Comparison of ENCODE assay signal across 12 mouse cellular contexts in the genomic region with DNA sequence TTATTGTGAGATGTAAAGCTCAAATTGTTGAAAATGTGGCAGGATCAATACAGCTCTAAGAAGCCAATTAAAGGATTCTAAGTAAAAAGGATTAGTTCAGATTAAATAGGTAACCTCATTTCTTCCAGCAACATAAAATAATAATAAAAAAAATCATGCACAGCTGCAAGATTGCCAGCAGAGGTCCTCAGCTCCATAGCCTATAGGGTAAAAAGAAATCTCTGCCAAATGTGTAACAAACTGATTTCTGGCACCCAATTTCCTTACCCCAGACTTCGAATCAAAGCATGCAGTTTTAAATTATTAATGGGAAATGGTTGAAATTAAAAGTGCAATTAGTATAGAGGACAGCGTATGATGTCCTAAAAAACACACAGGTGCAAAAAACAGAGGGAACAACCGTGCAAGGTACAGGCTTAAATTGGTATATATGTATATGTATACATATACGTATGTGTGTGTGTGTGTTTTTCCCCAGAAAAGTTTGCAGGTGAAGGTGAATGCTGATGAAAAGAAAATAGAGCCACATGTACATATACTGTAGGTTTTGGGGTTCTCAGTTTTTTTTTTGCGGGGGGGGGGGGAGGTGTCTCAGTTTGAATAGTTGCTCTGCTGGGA.
DNase-seq lines count a peak whose midpoint lies in the region; ATAC-seq and TF ChIP-seq lines count a peak whose summit lies in the region.
"Had no signal": no experiment of that assay in that cellular context is flagged by ENCODE, and none has a peak within 500 bp of the region (broad histone marks: within the 10 kb centered on the region; RNA-seq: fewer than 3 reads in every experiment).

No protein-coding gene starts in this region.

- H3K9ac ChIP-seq in heart, postnatal 0 days (replicated peaks; ENCODE audit: low read depth, low read length): no peak overlapping the region
- H3K9ac ChIP-seq in neural tube, embryonic 14.5 days (replicated peaks; ENCODE audit: low read depth, low read length): no peak overlapping the region
- no peak overlapping the region for H3K9ac ChIP-seq in forebrain, embryonic 15.5 days (replicated peaks)
- H3K9ac ChIP-seq: heart, embryonic 13.5 days; limb, embryonic 12.5 days had no signal

- TF ChIP-seq EP300 in heart, postnatal 0 days (IDR thresholded peaks at IDR 0.05; ENCODE audit: low read depth): no peak

- TF ChIP-seq CTCF in heart, postnatal 0 days (IDR thresholded peaks at IDR 0.05; ENCODE audit: low read depth): peak; percentile 45

- no peaks in the 10 kb centered on the region for H3K4me1 ChIP-seq in heart, postnatal 0 days (ENCODE audit: control insufficient read depth, insufficient read depth)
- no peaks in the 10 kb centered on the region for H3K4me1 ChIP-seq in neural tube, embryonic 14.5 days (ENCODE audit: control insufficient read depth, insufficient read depth, low read length)
- 0 out of 2 replicates have a peak, but pooled peaks cover 4% of the 10 kb centered on the region for H3K4me1 ChIP-seq in forebrain, embryonic 15.5 days
- H3K4me1 ChIP-seq: heart, embryonic 13.5 days; limb, embryonic 12.5 days; megakaryocyte, embryonic 14.5 days had no signal

- no peaks in the 10 kb centered on the region for H3K9me3 ChIP-seq in heart, postnatal 0 days (replicated peaks; ENCODE audit: control insufficient read depth, low read length)
- H3K9me3 ChIP-seq in neural tube, embryonic 14.5 days (ENCODE audit: control insufficient read depth, low read length): no peaks in the 10 kb centered on the region
- H3K9me3 ChIP-seq in forebrain, embryonic 15.5 days: no peaks in the 10 kb centered on the region
- H3K9me3 ChIP-seq: heart, embryonic 13.5 days; limb, embryonic 12.5 days had no signal

- H3K36me3 ChIP-seq in heart, postnatal 0 days (replicated peaks; ENCODE audit: control insufficient read depth, insufficient read depth, low read length): no peaks in the 10 kb centered on the region
- no peaks in the 10 kb centered on the region for H3K36me3 ChIP-seq in neural tube, embryonic 14.5 days (ENCODE audit: control insufficient read depth, insufficient read depth, low read length)
- H3K36me3 ChIP-seq in forebrain, embryonic 15.5 days: no peaks in the 10 kb centered on the region
- H3K36me3 ChIP-seq: G1E; heart, embryonic 13.5 days; limb, embryonic 12.5 days had no signal

- no peak overlapping the region for H3K4me3 ChIP-seq in heart, postnatal 0 days (ENCODE audit: low read depth, low read length)
- H3K4me3 ChIP-seq in neural tube, embryonic 14.5 days (ENCODE audit: low read depth, low read length): no peak overlapping the region
- no peak overlapping the region for H3K4me3 ChIP-seq in forebrain, embryonic 15.5 days
- H3K4me3 ChIP-seq: heart, embryonic 13.5 days; limb, embryonic 12.5 days; megakaryocyte, embryonic 14.5 days had no signal

- no peak for ATAC-seq in heart, postnatal 0 days (ENCODE audit: insufficient read depth, low read depth)
- 0 out of 2 replicates have a peak, but pooled peaks have one; percentile 41 for ATAC-seq in neural tube, embryonic 14.5 days (ENCODE audit: low read depth)
- peak; percentile 39 for ATAC-seq in forebrain, embryonic 15.5 days (replicated peaks)
- no peak for ATAC-seq in activated CD4-positive, CD25-positive, alpha-beta regulatory T cell, adult 4 months

- no peak overlapping the region for H3K27ac ChIP-seq in heart, postnatal 0 days (ENCODE audit: low read depth)
- no peak overlapping the region for H3K27ac ChIP-seq in neural tube, embryonic 14.5 days (ENCODE audit: low read depth, low read length)
- H3K27ac ChIP-seq in forebrain, embryonic 15.5 days (replicated peaks): no peak overlapping the region
- H3K27ac ChIP-seq: heart, embryonic 13.5 days; limb, embryonic 12.5 days had no signal

- peak; percentile 21 for DNase-seq in heart, postnatal 0 days (ENCODE audit: low spot score)
- DNase-seq in heart, postnatal 4 days: no peak
- DNase-seq in neural tube, embryonic 10.5 days (ENCODE audit: extremely low spot score, low spot score): no peak
- DNase-seq in thymus, postnatal 14 days: no peak
- DNase-seq in cerebellum, adult 8-10 months: no peak

- 78% methylated on average over 5 of the region's 5 CpGs for WGBS in heart, postnatal 0 days
- WGBS in neural tube, embryonic 14.5 days: 80% methylated on average over 5 of the region's 5 CpGs
- whole genome bisulfite sequencing in forebrain, embryonic 15.5 days: 71% methylated on average over 5 of the region's 5 CpGs

- H3K27me3 ChIP-seq in heart, postnatal 0 days (ENCODE audit: control insufficient read depth, insufficient read depth, low read length): no peaks in the 10 kb centered on the region
- no peaks in the 10 kb centered on the region for H3K27me3 ChIP-seq in neural tube, embryonic 14.5 days (ENCODE audit: control insufficient read depth, insufficient read depth, low read length)
- H3K27me3 ChIP-seq in forebrain, embryonic 15.5 days: no peaks in the 10 kb centered on the region
- H3K27me3 ChIP-seq: heart, embryonic 13.5 days; limb, embryonic 12.5 days; megakaryocyte, embryonic 14.5 days had no signal

- H3K4me2 ChIP-seq in heart, postnatal 0 days (ENCODE audit: low read depth, low read length): no peak overlapping the region
- H3K4me2 ChIP-seq in neural tube, embryonic 14.5 days (ENCODE audit: low read depth, low read length): no peak overlapping the region
- H3K4me2 ChIP-seq in forebrain, embryonic 15.5 days (replicated peaks): no peak overlapping the region
- H3K4me2 ChIP-seq: heart, embryonic 13.5 days; limb, embryonic 12.5 days had no signal

Comparison
In these comparisons a context has a peak if more than half of its experiments do, and no peak if none do; other contexts are left out.
1. ATAC-seq: peak in neural tube, embryonic 14.5 days (single experiment) and forebrain, embryonic 15.5 days (single experiment); none in heart, postnatal 0 days (single experiment) and activated CD4-positive, CD25-positive, alpha-beta regulatory T cell, adult 4 months (single experiment).